Mouse (Mus musculus) left cerebral cortex, adult 2 months (tissue): ENCODE results near the gene Tmem94. TPM values are rescaled to one million over a fixed set of nuclear protein-coding genes. Genes with fewer than 3 reads are reported as not detected.

Source experiments
- DNase-seq, 2 experiments: peaks; one replicate each; pipeline ENCODE4 v3.0.0; 2021 to 2022; ENCODE audit warnings: low spot score in 2 of 2, mixed read lengths in 1 of 2; ENCODE audit errors: extremely low spot score in 1 of 2
- H3K27ac ChIP-seq: fragments of 200-600 bp; 2 replicates; pipeline ENCODE4 v1.8.1; 2022
- H3K4me3 ChIP-seq: fragments of 200-600 bp; 2 replicates; pipeline ENCODE4 v1.8.1; 2022
- CTCF ChIP-seq: fragments of 200-600 bp; IDR thresholded peaks from 2 replicates; pipeline ENCODE4 v1.8.1; 2022; ENCODE audit warnings: antibody characterized with exemption, mild to moderate bottlenecking, moderate library complexity
- intact Hi-C: fragments of 180-260 bp; cut with DNase I; formaldehyde crosslinking; loops from one replicate; pipeline ENCODE4 v1.15.1; 2025
- total RNA-seq, 2 experiments: library from RNA; stranded (reverse); gene quantifications; 2 replicates each; pipeline ENCODE4 v1.2.3; 2021

Tmem94 gene
- total RNA-seq, 2 experiments from 2014 or later = 62.3 to 62.7 TPM

DNA sequence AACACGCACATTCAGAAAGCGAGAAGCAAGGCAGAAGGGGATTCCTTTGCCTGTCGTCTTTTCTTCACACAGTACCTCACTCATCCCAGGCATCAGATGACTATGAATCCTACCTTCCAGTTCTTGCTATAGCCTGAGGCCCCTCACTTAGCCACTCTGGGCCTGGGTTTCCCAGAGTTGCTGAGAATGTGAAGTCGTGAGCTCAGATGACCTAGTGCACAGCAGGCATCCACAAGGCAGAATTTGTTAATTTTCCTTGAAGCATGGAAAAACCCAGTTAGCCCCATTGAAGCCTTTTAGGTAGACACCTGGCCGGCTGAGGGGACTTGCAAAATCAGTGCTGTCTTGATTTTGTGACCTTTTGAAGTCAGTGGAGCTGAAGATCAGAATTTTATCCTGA, 61.3 kb downstream of the Tmem94 start:
- no peak for TF ChIP-seq CTCF
- Histone ChIP-seq H3K4me3 (no peak overlapping the region), H3K27ac (no peak overlapping the region)
- intact Hi-C loops = no loop called here
- DNase-seq = no peak

- no peak overlapping the region for H3K27ac ChIP-seq
- intact Hi-C loops = no loop called here
- H3K4me3 ChIP-seq = no peak overlapping the region
- TF ChIP-seq CTCF = no peak
- DNase-seq = no peak
These were observed 62.4 kb downstream of the Tmem94 start for GRCm38 (mm10) chr11:115827624-115828023.

GRCm38 (mm10) chr11:115829036-115829435, 63.8 kb downstream of the Tmem94 start:
- H3K4me3 ChIP-seq = no peak overlapping the region
- intact Hi-C loops = no loop called here
- no peak for TF ChIP-seq CTCF
- H3K27ac ChIP-seq = no peak overlapping the region
- no peak for DNase-seq

- intact Hi-C loops = no loop called here
- H3K4me3 ChIP-seq = no peak overlapping the region
- no peak overlapping the region for H3K27ac ChIP-seq
- no peak for TF ChIP-seq CTCF
- no peak for DNase-seq
These were observed 65.5 kb downstream of the Tmem94 start for GRCm38 (mm10) chr11:115830550-115831325.

DNA sequence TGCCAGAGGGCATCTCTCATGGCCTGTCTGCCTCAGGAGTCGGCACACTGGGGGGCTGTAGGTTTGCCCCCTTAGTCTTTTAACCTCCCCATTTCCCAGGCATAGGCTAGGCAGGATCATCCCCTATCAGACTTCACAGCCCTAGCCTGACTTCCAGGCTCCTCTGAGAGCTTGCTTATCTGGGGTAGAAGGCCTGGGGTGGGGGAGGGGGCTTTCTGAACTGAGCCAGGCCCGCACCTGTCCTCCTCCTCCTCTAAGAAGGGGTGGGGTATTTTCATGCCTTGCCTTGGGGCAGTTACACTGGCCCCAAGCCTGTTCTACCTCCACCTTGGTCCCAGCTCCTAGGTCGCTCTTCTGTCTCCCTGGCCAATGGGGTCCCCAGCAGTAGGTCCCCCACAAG, 66.3 kb downstream of the Tmem94 start:
- Histone ChIP-seq H3K27ac (no peak overlapping the region), H3K4me3 (no peak overlapping the region)
- intact Hi-C loops = no loop called here
- TF ChIP-seq CTCF = no peak
- no peak for DNase-seq

DNA sequence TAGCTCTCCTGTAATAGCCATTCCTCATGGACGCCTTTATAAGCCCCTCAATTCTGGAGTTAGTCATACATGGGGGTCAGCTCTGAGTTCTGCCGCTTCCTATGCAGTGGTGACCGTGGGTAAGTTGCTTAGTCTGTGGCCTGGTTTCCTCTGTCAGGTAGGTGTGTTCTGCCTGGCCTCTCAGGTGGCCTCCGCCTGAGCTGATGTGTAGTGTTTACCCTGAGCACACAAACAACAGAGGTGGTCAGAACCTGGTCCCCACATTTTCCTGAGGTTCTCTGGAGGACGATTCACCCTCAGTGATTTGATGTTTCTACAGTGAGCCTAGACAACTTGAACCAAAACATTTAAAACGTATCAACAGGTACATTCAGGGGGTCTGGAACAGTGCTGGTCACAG, 66.8 kb downstream of the Tmem94 start:
- Histone ChIP-seq H3K27ac (no peak overlapping the region), H3K4me3 (no peak overlapping the region)
- intact Hi-C loops = no loop called here
- TF ChIP-seq CTCF = no peak
- no peak for DNase-seq

DNA sequence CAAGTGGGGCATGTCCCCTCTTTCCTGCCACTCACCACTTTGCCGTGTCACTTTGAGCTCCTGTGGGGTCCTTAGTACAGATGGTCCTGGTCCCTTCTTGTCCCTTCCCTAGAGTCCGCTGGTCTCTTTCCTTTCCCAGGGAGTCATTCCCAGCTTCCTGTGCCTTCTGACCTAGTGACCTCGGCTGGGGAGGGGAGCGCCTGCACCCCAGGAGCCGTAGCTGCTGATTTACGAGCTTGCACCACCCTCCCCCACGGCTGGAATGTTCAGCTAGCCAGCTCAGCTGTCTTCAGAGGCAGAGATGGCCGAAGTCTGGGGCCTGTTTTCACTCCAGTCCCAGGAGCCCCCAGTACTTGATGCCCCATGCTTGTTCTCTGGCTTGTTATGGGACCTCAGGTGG, 67.3 kb downstream of the Tmem94 start:
- intact Hi-C loops = no loop called here
- no peak for TF ChIP-seq CTCF
- Histone ChIP-seq H3K27ac (no peak overlapping the region), H3K4me3 (no peak overlapping the region)
- no peak for DNase-seq

- no peak for DNase-seq
- intact Hi-C loops = no loop called here
- no peak for TF ChIP-seq CTCF
- Histone ChIP-seq H3K4me3 (no peak overlapping the region), H3K27ac (no peak overlapping the region)
These were observed 67.8 kb downstream of the Tmem94 start for GRCm38 (mm10) chr11:115833021-115833513.

DNA sequence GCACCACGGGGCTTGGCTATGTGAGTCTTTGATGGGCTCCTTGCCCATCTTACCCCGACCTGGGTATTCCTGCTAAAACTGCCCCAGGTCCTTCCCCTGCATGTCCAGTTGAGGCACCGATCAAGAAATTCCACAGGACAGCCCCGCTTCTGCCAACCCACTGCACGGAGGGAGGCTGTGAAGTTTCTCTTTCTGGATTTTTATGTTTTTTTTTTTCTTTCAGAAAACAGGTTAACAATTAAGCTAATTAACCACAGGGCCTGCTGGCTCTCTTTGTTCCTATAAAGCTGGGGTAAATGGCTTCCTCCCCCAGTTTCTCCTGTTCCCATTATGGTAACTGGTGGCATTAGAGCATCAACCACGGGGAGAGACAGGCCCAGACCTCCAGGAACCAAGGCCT, 68.8 kb downstream of the Tmem94 start:
- Histone ChIP-seq H3K27ac (no peak overlapping the region), H3K4me3 (no peak overlapping the region)
- no peak for TF ChIP-seq CTCF
- intact Hi-C loops = no loop called here
- DNase-seq = no peak

GRCm38 (mm10) chr11:115836656-115837395, 71.6 kb downstream of the Tmem94 start:
- TF ChIP-seq CTCF = no peak
- Histone ChIP-seq H3K27ac (no peak overlapping the region), H3K4me3 (no peak overlapping the region)
- intact Hi-C loops = no loop called here
- DNase-seq = no peak

DNA sequence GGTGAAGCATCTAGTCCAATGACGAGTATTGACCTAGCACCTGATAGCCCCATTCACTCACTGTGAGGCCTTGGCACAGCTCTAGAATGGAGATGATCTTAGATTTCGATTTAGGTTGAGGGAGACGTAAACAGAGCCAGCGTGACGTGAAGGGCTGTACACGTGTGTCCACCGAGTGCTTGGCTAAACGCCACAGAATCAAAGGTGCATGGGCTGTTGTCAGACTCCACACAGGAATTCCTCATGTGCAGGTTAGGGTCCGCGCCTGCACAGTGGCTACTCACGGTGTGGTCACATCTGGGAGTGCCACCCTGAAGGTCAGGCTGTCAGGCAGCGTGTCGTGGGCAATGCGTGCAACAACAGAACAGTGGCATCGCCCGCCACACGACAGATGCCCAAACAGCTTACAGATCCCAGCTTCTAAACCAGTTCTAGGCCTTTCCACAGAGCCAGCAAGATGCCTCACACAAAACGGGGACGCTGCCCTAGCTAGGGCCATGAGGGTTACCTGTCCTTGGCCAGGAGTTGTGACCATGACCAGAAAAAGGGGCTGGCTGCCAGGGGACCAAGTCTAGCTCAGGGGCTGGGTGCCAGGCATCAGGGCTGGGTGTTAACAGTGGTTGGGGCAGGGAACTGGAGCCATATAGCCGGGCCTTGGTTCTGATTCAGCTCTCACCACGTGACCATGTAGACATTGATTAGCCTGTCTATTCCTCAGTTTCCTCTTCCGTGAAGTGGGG, 72.5 kb downstream of the Tmem94 start:
- DNase-seq = no peak
- no peak for TF ChIP-seq CTCF
- Histone ChIP-seq H3K27ac (no peak overlapping the region), H3K4me3 (no peak overlapping the region)
- intact Hi-C loops = no loop called here

GRCm38 (mm10) chr11:115838895-115839311, 73.7 kb downstream of the Tmem94 start:
- no peak for DNase-seq
- Histone ChIP-seq H3K27ac (no peak overlapping the region), H3K4me3 (no peak overlapping the region)
- TF ChIP-seq CTCF = no peak
- intact Hi-C loops = no loop called here
